Mouse (Mus musculus) embryonic facial prominence, embryonic 10.5 days (tissue): ENCODE data around the gene Elfn1. TPM values are rescaled to one million over a fixed set of nuclear protein-coding genes. Genes with fewer than 3 reads are reported as not detected.

Experiments used
- DNase-seq: peaks from one replicate; pipeline ENCODE4 v3.0.0-alpha.2; 2017; ENCODE audit warnings: low spot score
- H3K27ac ChIP-seq: fragments of 300-500 bp; sonication (generic); replicated peaks from 2 replicates; pipeline ENCODE4 v1.5.1; 2016; ENCODE audit warnings: mild to moderate bottlenecking
- H3K27me3 ChIP-seq: fragments of 300-500 bp; sonication (generic); replicated peaks from 2 replicates; pipeline ENCODE4 v1.6.1; 2016; ENCODE audit warnings: low read depth, mild to moderate bottlenecking; ENCODE audit not compliant: poor library complexity, severe bottlenecking
- H3K36me3 ChIP-seq: fragments of 300-500 bp; sonication (generic); replicated peaks from 2 replicates; pipeline ENCODE4 v1.6.1; 2016; ENCODE audit warnings: mild to moderate bottlenecking, moderate library complexity
- H3K4me1 ChIP-seq: fragments of 300-500 bp; sonication (generic); 2 replicates; pipeline ENCODE4 v1.6.1; 2016
- H3K4me3 ChIP-seq: fragments of 300-500 bp; sonication (generic); 2 replicates; pipeline ENCODE4 v1.5.1; 2016; ENCODE audit warnings: mild to moderate bottlenecking, moderate library complexity
- H3K9me3 ChIP-seq: fragments of 300-500 bp; sonication (generic); 2 replicates; pipeline ENCODE4 v1.6.1; 2016; ENCODE audit warnings: mild to moderate bottlenecking
- WGBS: fragments of 180-500 bp; shearing (Covaris S2); methylation state at CpG from one replicate; pipeline ENCODE4 v1.1.7; 2016; 5-methylcytosine and 5-hydroxymethylcytosine counted together
- polyA plus RNA-seq: library from polyadenylated mRNA; unstranded; fragments of >200 nt; fragmentation: Nextera tagmentation; extraction: Ambion mirVana; gene quantifications from 2 replicates; pipeline ENCODE4 v1.2.1, GENCODE M21; 2016

The Elfn1 gene
- polyA plus RNA-seq, 1 experiment from 2014 or later: 0.12 TPM

DNA sequence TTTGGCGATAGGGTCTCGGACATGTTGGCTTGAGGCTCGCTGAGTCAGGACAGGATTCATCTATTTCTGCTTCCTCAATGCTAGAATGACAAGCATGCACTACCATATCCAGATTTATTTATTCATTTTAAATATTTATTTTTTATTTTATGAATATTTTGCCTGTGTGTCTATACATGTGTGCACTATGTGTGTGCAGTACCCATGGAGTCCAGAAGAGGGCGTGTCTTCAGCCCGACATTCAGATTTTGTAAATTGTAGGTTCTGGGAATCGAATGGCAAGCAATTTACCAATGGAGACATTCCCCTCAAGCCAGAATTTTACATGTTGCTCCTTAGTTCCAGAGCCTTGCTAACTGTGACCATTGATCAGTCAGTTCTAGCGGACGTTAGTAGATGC is 16.1 kb downstream of the Elfn1 start:
- H3K27me3 ChIP-seq: peaks cover 8% of the 10 kb centered on the region
- 0 out of 2 replicates have a peak, but pooled peaks cover 5% of the 10 kb centered on the region for H3K9me3 ChIP-seq
- H3K36me3 ChIP-seq: no peaks in the 10 kb centered on the region
- no peaks in the 10 kb centered on the region for H3K4me1 ChIP-seq
- H3K4me3 ChIP-seq: no peak overlapping the region
- WGBS: 90% methylated on average over 8 of the region's 8 CpGs
- H3K27ac ChIP-seq: no peak overlapping the region
- no peak for DNase-seq

GRCm38 (mm10) chr5:139930102-139930501 is 22.4 kb downstream of the Elfn1 start:
- 53% methylated on average over 12 of the region's 12 CpGs for WGBS
- H3K4me1 ChIP-seq: peaks cover 35% of the 10 kb centered on the region

GRCm38 (mm10) chr5:139930927-139931351 is 23.2 kb downstream of the Elfn1 start:
- H3K9me3 ChIP-seq: no peaks in the 10 kb centered on the region
- H3K36me3 ChIP-seq: no peaks in the 10 kb centered on the region
- H3K27ac ChIP-seq: peak overlapping the region; percentile 72
- peak overlapping the region; percentile 39 for H3K4me3 ChIP-seq
- peak; percentile 52 for DNase-seq
- WGBS: 1% methylated on average over 12 of the region's 12 CpGs
- peaks cover 25% of the 10 kb centered on the region for H3K27me3 ChIP-seq
- peaks cover 35% of the 10 kb centered on the region for H3K4me1 ChIP-seq

More at GRCm38 (mm10) chr5:139930102-139930501, 22.4 kb downstream of the Elfn1 start:
- H3K9me3 ChIP-seq: no peaks in the 10 kb centered on the region
- H3K27me3 ChIP-seq: peaks cover 25% of the 10 kb centered on the region
- no peak overlapping the region for H3K27ac ChIP-seq
- DNase-seq: no peak
- H3K36me3 ChIP-seq: no peaks in the 10 kb centered on the region
- H3K4me3 ChIP-seq: no peak overlapping the region

- DNase-seq: peak; percentile 39
- Histone ChIP-seq H3K36me3 (no peaks in the 10 kb centered on the region), H3K27ac (peak overlapping the region; percentile 72), H3K4me3 (peak overlapping the region; percentile 22; the same call in 1 of the 2 replicates), H3K27me3 (peaks cover 25% of the 10 kb centered on the region), H3K4me1 (peaks cover 35% of the 10 kb centered on the region), H3K9me3 (no peaks in the 10 kb centered on the region)
- whole genome bisulfite sequencing: 44% methylated on average over 15 of the region's 15 CpGs
Measured at GRCm38 (mm10) chr5:139931947-139932540, 24.3 kb downstream of the Elfn1 start.

DNA sequence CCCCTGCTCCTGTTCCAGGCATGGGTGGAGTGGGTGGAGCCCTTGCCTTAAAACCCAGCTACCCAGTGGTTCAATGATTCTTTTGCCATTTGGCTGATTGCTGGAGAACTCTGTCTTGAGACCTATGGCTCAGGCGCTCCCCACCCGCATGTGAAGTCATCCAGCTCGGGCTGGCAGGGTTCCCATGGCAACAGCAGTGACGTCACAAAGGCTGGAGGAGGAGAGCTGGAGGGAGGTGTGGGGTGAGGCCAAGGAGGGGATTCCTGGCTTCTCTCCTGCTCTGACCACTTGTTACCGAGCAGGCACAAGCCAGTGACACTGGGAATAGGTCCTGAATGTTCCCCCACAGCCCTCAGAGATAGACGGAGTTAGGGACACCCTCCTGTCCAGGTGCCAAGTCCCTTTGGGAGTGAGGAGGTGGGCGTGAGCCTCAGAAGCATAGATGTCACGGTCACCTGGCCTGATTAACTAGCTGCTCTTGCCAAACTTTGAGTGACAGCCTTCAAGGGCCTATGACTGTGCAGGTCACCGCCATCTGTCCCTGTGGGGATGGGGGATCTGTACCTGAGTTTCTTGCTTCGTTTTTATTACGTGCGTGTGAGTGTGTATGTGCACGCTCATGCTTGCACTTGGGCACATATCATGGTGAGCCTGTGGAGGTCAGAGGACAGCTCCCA is 25.0 kb downstream of the Elfn1 start:
- WGBS: 37% methylated on average over 13 of the region's 13 CpGs

DNA sequence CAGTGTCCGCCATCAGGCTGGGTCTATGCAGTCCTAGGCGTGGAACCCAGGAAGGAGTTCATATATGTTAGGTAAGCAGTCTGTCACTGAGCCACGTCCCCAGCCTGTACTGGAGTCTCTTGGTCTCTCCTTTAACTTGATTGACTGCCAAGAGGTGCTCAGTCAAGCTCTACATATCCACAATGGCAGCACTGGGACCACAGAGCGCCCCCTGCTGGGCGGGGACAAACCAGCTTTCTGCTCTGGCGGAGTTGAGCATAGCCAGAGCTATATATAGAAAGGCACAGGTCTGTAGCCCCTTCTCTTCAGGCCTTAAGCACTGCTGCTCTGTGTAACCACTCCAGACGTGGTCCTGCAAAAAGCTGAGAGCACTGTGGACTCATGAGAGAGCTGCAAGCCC is 25.7 kb downstream of the Elfn1 start:
- H3K27ac ChIP-seq: 0 out of 2 replicates have a peak overlapping the region, but pooled peaks have one; percentile 72
- H3K27me3 ChIP-seq: peaks cover 25% of the 10 kb centered on the region
- 50% methylated on average over 7 of the region's 7 CpGs for WGBS
- H3K4me1 ChIP-seq: peaks cover 35% of the 10 kb centered on the region
- no peak overlapping the region for H3K4me3 ChIP-seq
- H3K9me3 ChIP-seq: no peaks in the 10 kb centered on the region
- peak; percentile 64 for DNase-seq
- H3K36me3 ChIP-seq: no peaks in the 10 kb centered on the region

More for the DNA sequence above, 25.0 kb downstream of the Elfn1 start:
- peak; percentile 92 for DNase-seq
- Histone ChIP-seq H3K4me1 (peaks cover 35% of the 10 kb centered on the region), H3K27ac (peak overlapping the region; percentile 72), H3K4me3 (peak overlapping the region; percentile 22; the same call in 1 of the 2 replicates), H3K9me3 (no peaks in the 10 kb centered on the region), H3K36me3 (no peaks in the 10 kb centered on the region), H3K27me3 (peaks cover 25% of the 10 kb centered on the region)

DNA sequence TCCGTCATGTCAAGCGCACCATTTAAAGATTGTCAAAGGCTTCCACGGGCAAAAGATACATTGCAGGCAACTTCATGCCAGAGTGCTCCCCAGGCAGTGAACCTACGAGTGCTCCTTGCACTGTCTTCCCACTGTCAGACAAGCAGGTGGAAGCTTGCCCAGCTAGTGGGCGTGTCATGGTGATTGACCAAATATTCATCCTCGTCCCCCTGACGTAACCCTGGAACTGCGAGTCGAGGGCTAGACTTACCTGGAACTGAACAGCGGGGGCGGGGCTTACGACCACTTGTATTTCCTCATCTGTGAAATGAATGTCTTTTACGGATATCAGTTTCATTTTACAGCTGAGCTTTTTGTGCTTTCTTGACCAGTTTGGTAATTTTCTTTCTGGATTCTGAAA is 28.7 kb downstream of the Elfn1 start:
- 87% methylated on average over 13 of the region's 13 CpGs for WGBS
- Histone ChIP-seq H3K4me1 (peaks cover 24% of the 10 kb centered on the region), H3K27me3 (peaks cover 9% of the 10 kb centered on the region), H3K36me3 (no peaks in the 10 kb centered on the region), H3K4me3 (no peak overlapping the region), H3K27ac (no peak overlapping the region), H3K9me3 (peaks cover 8% of the 10 kb centered on the region; the same call in 1 of the 2 replicates)
- no peak for DNase-seq

- 52% methylated on average over 7 of the region's 7 CpGs for WGBS
- no peaks in the 10 kb centered on the region for H3K36me3 ChIP-seq
- no peak overlapping the region for H3K4me3 ChIP-seq
- DNase-seq: no peak
- H3K9me3 ChIP-seq: peaks cover 8% of the 10 kb centered on the region; the same call in 1 of the 2 replicates
- H3K27me3 ChIP-seq: peaks cover 4% of the 10 kb centered on the region; the same call in 1 of the 2 replicates
- H3K4me1 ChIP-seq: peaks cover 21% of the 10 kb centered on the region
- no peak overlapping the region for H3K27ac ChIP-seq
Measured at GRCm38 (mm10) chr5:139944697-139945096, 37.0 kb downstream of the Elfn1 start.

DNA sequence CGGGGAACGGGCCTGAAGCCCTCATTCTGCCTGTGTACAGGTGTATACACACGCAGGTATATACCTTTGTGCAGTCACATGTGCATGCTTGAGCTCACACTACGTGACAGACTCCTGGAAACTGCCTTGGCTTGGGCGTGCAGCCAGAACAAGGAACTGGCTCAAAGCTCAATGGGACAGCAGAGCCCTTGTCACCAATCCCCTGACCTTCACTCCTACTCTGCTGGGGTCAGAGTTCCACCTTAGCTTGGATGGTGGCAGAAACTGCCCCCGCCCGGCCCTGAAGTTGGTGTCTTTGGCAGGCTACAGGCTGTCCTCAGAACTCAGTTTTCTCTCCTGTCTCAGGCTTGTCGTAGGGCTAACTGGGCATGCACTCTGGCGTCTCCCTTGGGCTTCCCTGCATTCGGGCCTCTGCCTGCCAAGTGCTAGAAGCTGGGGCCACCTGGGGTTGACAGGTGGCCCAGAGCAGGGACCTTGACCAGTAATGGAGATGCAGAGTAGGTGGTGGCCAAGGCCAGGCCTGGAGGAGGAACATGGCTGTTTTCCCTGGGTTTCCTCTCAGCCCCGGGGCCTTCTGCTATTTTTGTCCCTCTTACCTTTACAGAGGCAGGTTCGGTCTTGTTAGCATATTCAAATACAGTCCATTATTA is 38.1 kb downstream of the Elfn1 start:
- H3K27ac ChIP-seq: no peak overlapping the region

GRCm38 (mm10) chr5:139947446-139947845 is 39.7 kb downstream of the Elfn1 start:
- H3K4me3 ChIP-seq: no peak overlapping the region
- no peak for DNase-seq
- 93% methylated on average over 5 of the region's 5 CpGs for whole genome bisulfite sequencing
- peaks cover 4% of the 10 kb centered on the region; the same call in 1 of the 2 replicates for H3K27me3 ChIP-seq
- H3K27ac ChIP-seq: no peak overlapping the region
- no peaks in the 10 kb centered on the region for H3K9me3 ChIP-seq
- no peaks in the 10 kb centered on the region for H3K36me3 ChIP-seq
- H3K4me1 ChIP-seq: peaks cover 36% of the 10 kb centered on the region

More for the DNA sequence above, 38.1 kb downstream of the Elfn1 start:
- 77% methylated on average over 12 of the region's 12 CpGs for WGBS
- Histone ChIP-seq H3K36me3 (no peaks in the 10 kb centered on the region), H3K4me3 (no peak overlapping the region), H3K27me3 (peaks cover 4% of the 10 kb centered on the region; the same call in 1 of the 2 replicates), H3K4me1 (peaks cover 30% of the 10 kb centered on the region), H3K9me3 (no peaks in the 10 kb centered on the region)
- DNase-seq: no peak

DNA sequence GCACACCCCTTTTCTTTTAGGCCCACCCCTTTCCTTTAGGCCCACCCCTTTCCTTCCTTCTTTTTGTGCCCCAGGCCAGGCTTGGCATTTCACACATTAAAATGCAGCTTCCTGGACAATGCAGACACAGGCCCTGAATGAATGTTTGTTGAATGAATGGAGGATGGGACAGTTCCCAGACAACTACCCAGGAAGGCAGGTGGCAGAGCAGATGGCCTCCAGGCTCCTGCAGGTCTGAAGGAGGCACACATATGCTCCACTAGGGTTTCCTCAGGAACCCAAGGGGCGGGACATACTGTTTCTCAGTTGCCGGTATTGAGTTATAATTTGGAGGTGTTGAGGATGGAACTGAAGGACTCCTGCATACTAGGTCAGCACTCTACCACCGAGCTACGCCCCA is 40.8 kb downstream of the Elfn1 start:
- Histone ChIP-seq H3K9me3 (no peaks in the 10 kb centered on the region), H3K27ac (no peak overlapping the region), H3K36me3 (no peaks in the 10 kb centered on the region), H3K4me1 (peaks cover 36% of the 10 kb centered on the region), H3K4me3 (no peak overlapping the region), H3K27me3 (peaks cover 4% of the 10 kb centered on the region; the same call in 1 of the 2 replicates)
- 85% methylated on average over 4 of the region's 4 CpGs for WGBS
- DNase-seq: no peak

GRCm38 (mm10) chr5:139949363-139949762 is 41.6 kb downstream of the Elfn1 start:
- Histone ChIP-seq H3K4me3 (no peak overlapping the region), H3K27me3 (peaks cover 4% of the 10 kb centered on the region; the same call in 1 of the 2 replicates), H3K9me3 (no peaks in the 10 kb centered on the region), H3K4me1 (peaks cover 31% of the 10 kb centered on the region), H3K27ac (0 out of 2 replicates have a peak overlapping the region, but pooled peaks have one; percentile 36), H3K36me3 (no peaks in the 10 kb centered on the region)
- peak; percentile 29 for DNase-seq
- 22% methylated on average over 8 of the region's 8 CpGs for WGBS
